In genomic region chr13:5895851-5896250, GRCm38 (mm10) we compare ENCODE assay signal across 16 mouse cellular contexts.
"Had no signal": no experiment of that assay in that cellular context is flagged by ENCODE, and none has a peak within 500 bp of the region (broad histone marks: within the 10 kb centered on the region; RNA-seq: fewer than 3 reads in every experiment).

No protein-coding gene starts in this region.

- H3K4me3 ChIP-seq: liver, embryonic 13.5 days; lung, embryonic 15.5 days; megakaryocyte, embryonic 14.5 days; neural tube, embryonic 13.5 days; stomach, embryonic 15.5 days had no signal

- H3K4me2 ChIP-seq: liver, embryonic 13.5 days; lung, embryonic 15.5 days; midbrain, embryonic 11.5 days; neural tube, embryonic 13.5 days; stomach, embryonic 15.5 days had no signal

- DNase-seq: kidney, adult 2 months; kidney, postnatal 10 days; kidney, postnatal 4 days; liver, embryonic 13.5 days; lung, postnatal 10 days; lung, postnatal 36 days; midbrain, embryonic 14.5 days; retina, postnatal 1 day; right cerebral cortex, postnatal 25 days; spleen, adult 18-20 months; thymus, postnatal 25 days had no signal

- H3K9ac ChIP-seq: liver, embryonic 13.5 days; lung, embryonic 15.5 days; neural tube, embryonic 13.5 days; stomach, embryonic 15.5 days had no signal

- H3K9me3 ChIP-seq: liver, embryonic 13.5 days; lung, embryonic 15.5 days; megakaryocyte, embryonic 14.5 days; neural tube, embryonic 13.5 days; stomach, embryonic 15.5 days had no signal

- H3K27ac ChIP-seq: liver, embryonic 13.5 days; lung, embryonic 15.5 days; neural tube, embryonic 13.5 days; stomach, embryonic 15.5 days had no signal

- H3K27me3 ChIP-seq: liver, embryonic 13.5 days; lung, embryonic 15.5 days; megakaryocyte, embryonic 14.5 days; neural tube, embryonic 13.5 days; stomach, embryonic 15.5 days had no signal

- H3K36me3 ChIP-seq: liver, embryonic 13.5 days; lung, embryonic 15.5 days; neural tube, embryonic 13.5 days; stomach, embryonic 15.5 days had no signal

- H3K4me1 ChIP-seq: liver, embryonic 13.5 days; lung, embryonic 15.5 days; megakaryocyte, embryonic 14.5 days; neural tube, embryonic 13.5 days; stomach, embryonic 15.5 days had no signal
